Mouse (Mus musculus): Measurements from ENCODE around the gene Kcnmb2.

DNA sequence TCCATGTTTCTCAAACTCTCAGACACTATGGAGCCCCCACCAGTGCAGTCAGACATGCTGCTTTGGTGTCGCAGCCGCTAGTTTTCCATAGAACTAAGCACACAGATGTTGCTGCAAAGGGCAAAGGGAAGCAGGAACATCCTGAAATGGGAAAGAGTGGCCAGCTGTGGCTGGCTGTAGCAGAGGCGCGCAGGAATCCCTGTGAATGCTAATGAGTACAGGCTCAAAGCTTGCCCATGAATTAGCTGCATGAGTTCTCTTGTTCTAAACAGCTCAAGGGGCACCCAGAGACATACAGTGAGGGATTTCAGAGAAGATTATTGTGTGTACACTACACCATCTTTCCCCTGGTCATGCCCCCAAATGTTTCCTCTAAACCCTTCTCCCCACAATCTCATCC lies 82.8 kb downstream of the Kcnmb2 start:
- no peak for TF ChIP-seq IRF4 (IDR thresholded peaks at IDR 0.05; ENCODE audit: low read depth, low read length)
- TF ChIP-seq CTCF (conservative IDR thresholded peaks at IDR 0.05 in 1 of 2, IDR thresholded peaks at IDR 0.05 in 1 of 2; ENCODE audit: low read depth in 2 of 2, low read length in 2 of 2), result no peak
- TF ChIP-seq POLR2A (IDR thresholded peaks at IDR 0.05; ENCODE audit: low read depth, low read length), result no peak
